Mouse (Mus musculus): ENCODE results near the gene Ppif.

GRCm38 (mm10) chr14:25747996-25748756 is 54.2 kb downstream of the Ppif start:
- TF ChIP-seq POLR2A (IDR thresholded peaks at IDR 0.05; ENCODE audit: borderline replicate concordance, extremely low read depth, low read depth, low read length) (no peak), CTCF (IDR thresholded peaks at IDR 0.05; ENCODE audit: insufficient read depth, low read length) (no peak)
